Mouse (Mus musculus) testis, adult 2 months (tissue): ENCODE measurements around the gene Pnkd.

Experiments used
- CTCF ChIP-seq: fragments of 200-500 bp; IDR thresholded peaks from 2 replicates; pipeline ENCODE4 v1.5.1; 2012; ENCODE audit warnings: low read depth, mild to moderate bottlenecking, inconsistent platforms, low read length, moderate library complexity; ENCODE audit not compliant: control insufficient read depth, insufficient read depth, insufficient replicate concordance
- POLR2A ChIP-seq: fragments of 200-500 bp; IDR thresholded peaks from 2 replicates; pipeline ENCODE4 v1.6.1; 2012; ENCODE audit warnings: low read depth, mild to moderate bottlenecking, inconsistent platforms, low read length, moderate library complexity; ENCODE audit not compliant: control insufficient read depth

DNA sequence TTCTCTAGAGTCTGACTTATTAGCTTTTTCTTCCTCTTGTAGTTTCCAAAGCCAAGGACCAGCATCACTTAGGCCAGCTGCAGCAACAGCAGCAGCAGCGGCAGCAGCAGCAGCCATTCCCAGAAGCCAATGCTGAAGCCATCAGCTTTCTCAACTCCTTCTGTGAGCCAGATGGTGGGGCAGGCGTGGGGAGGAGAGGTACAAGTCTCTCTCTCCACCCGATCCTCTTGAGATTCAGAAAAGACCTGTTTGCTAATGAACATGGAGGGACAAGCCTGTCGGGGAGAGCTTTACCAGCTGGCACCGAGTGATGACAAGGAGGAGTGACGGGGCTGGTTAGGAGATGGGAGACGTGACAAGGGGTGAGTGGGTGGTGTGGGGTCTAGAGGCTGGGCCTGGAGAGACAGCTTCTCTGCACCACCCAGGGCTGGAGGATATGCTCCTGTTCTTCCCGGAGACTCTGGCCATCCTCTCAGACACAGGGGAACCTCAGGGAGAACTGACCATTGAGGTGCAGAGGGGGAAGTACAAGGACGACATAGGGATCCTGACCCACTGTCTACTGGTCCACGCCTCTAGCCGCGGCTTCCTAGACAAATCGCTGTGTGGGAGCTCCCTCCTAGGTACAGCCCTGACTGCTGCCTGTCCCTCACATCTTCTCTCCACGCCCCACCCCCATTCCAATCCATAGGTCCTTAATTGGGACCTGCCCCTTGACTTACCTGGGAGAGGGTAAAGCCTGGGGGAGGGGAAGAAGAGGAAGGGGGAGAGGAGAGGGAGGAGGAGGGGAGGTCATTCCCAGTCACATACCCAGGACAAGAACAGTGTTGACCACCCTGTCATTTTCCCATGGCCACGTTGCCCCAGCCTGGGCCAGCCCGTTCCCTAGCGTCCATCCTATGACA, 77.8 kb downstream of the Pnkd start:
- no peak; the same call in 1 of the 2 replicates for TF ChIP-seq CTCF
- 0 out of 2 replicates have a peak, but pooled peaks have one; percentile 18 for TF ChIP-seq POLR2A
